Mouse (Mus musculus): ENCODE measurements around the gene B230307C23Rik.
"Not testable (repeated sequence)": the region's sequence is repeated elsewhere in the genome, so short reads cannot be mapped to it uniquely, and the experiment has no call there.

DNA sequence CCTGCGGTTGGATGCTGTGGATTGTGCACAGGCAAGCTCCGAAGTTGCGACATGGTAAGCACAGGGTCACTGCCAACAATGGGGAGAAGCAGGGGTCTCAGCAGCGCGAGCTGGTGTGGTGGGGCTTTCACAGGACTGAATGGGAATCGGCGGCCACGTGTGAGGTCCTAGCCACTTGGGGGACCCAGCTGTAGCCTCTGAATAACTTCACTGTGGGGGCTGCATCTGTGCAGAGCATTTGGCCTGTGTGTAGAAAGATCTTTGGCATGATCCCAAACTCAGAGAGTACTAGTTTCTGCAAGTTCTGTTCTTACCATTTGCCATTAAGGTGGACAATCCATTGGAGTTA is 242 bp downstream of the B230307C23Rik start:
- TF ChIP-seq CTCF (conservative IDR thresholded peaks at IDR 0.05; ENCODE audit: low read length); NANOG (IDR thresholded peaks at IDR 0.05; ENCODE audit: borderline replicate concordance, low read length): not testable (repeated sequence)
